Mouse (Mus musculus) spleen, postnatal 36 days (tissue): ENCODE measurements around the gene Rpap3.
"Not testable (repeated sequence)": the region's sequence is repeated elsewhere in the genome, so short reads cannot be mapped to it uniquely, and the experiment has no call there.

ENCODE experiments used
- DNase-seq, 2 experiments: peaks; one replicate each; pipeline ENCODE4 v3.0.0; 2022; ENCODE audit warnings: low spot score in 2 of 2, mixed read lengths in 1 of 2

Rpap3 gene

DNA sequence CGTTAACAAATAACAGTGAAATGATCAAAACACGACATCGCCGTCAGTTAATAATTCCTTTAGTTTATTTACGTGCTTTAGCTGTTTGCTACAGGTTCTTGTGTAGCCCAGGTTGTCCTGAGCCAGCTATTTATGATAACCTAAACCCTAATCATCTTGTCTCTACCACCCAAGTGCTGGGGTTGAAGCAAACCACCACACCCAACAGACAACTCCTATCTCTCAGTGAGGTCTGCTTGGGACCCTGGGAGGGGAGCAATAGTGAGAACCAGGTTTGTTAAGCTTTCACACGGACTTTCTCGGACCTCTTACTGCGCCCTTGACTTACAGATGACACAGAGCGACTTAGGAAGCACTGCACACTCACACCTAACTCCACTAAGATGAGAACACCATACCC, 21.5 kb downstream of the Rpap3 start:
- DNase-seq, result no peak

DNA sequence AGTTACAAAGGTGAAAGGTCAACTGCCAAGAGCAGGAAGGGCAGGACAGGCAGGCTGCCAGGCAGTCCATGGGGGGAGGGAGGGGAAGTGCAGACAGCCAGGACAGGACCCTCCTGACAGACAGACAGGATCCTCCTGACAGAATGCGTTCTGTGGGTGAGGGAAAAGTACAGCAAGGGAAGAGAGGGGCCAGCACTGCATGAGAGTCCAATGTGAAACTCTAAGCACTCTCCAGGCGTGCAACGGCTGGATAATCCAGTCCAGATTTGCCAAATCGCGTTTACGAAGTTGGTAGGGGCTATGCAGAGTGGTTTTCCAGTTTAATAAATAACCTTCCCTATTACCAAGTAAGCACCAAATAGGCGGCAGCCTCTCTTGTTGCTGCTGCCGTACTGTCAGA, 23.6 kb downstream of the Rpap3 start:
- DNase-seq, result no peak

DNA sequence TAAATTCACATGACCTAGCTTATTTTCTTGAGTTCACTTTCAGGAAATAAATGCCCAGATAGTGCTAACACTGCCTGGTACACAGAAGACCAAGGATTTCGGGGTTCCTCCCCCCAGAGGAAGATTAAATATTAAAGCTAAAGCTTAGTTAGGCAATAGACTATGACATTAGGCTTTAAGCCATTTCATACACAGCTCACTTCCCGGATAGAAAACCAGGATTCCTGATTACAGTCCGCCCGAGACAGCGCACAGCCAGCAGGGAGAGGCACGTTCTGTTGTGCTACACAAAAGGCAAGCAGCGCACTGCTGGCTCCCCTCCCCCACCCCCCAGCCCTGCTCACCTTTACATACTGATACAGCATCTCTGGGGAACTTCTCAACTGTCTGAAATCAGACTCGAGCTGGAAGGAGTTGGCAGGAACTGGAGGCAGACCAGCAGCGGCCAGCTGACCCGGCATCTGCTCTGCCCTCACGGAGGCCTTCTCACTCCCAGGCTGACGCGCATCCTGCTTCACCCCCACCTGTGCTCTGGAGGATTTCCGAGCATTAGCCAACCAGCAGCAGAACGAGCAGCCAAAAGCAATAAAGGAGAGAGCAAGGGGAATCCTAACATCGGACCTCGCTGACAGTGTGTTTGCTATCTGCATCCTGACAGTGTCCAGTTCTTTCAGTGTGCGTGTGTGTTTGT, 25.5 kb downstream of the Rpap3 start:
- DNase-seq, result no peak

DNA sequence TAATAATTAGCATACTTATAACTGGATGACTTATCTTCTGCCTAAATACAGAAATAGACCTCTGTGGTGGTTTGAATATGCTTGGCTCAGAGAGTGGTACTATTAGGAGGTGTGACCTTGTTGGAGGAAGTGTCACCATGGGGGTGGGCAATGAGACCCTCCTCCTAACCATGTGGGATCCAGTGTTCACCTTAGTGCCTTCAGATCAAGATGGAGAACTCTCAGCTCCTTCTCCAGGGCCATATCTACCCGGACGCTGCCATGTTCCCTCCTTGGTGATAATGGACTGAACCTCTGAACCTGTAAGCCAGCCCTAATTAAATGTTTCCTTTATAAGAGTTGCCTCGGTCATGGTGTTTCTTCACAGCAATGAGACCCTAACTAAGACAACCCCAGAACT, 28.3 kb downstream of the Rpap3 start:
- no peak for DNase-seq

DNA sequence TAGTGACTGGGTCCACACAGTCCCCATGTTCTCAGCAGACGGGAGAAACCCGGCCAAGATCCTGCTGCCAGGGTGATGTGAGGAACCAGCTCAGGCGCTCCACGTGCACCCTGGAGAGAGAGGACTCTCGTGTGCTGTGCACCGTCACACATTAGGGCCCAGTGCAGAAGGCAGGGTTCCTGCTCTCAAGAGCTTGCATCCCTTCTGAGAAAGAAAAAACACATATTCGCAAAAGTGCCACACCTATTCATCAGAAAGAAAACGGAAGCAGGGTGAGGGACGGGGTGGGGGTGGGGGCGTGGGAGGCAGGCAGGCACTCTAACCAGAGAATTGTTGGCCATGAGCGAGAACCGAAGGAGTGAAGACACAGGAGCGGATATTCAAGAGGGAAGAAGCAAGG, 29.7 kb downstream of the Rpap3 start:
- DNase-seq, result no peak

DNA sequence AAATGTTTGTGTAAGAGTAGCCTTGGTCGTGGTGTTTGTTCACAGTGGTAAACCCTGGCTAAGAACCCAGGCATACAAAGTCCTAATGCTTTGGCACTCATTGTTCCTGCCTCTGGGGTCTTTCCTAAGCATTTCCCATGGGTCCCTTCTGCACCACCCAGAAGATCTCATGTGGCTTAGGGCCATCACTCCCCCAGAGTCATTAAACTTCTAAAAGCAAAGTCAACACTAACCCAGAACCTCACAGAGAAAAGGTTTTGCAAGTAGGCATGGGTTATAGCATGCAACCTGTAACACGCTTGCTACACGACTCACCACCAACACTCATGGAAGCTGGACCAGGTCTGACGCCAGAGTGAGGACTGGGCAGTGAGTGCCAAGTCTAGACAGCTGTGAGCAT, 31.2 kb downstream of the Rpap3 start:
- no peak for DNase-seq

DNA sequence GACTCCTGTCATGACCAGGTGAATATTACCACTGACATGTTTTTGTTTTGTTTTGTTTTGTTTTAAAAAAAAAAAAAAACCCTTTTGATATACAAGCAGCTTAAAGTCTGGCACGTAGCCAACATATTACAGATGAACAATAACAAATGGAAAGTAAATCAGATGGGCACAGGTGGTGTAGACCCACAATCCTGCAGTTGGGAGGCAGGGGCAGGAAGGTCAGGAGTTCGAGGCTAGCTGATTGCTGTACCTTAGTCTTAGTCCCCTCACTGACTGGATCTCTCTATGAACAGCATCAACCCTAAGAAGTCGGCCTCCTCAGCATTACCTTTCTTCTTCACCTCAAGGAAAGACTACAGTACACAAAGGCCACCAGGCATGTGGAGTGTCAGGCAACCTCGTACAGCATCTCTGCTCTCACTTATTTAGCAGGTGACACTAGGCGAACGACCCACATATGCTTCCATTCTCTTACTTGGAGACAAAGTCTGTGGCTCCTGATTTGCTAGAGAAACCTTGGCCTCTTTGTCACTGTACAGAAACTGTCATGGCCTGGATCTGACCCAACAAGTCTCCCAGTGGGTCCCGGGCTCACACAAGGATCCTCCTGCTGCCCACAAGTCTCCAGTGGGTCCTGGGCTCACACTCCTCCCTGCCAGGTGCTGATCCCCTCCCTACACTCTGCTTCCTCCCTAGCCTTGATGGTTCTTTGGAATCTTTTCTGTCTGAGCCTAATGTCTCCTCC, 32.2 kb downstream of the Rpap3 start:
- no peak for DNase-seq

DNA sequence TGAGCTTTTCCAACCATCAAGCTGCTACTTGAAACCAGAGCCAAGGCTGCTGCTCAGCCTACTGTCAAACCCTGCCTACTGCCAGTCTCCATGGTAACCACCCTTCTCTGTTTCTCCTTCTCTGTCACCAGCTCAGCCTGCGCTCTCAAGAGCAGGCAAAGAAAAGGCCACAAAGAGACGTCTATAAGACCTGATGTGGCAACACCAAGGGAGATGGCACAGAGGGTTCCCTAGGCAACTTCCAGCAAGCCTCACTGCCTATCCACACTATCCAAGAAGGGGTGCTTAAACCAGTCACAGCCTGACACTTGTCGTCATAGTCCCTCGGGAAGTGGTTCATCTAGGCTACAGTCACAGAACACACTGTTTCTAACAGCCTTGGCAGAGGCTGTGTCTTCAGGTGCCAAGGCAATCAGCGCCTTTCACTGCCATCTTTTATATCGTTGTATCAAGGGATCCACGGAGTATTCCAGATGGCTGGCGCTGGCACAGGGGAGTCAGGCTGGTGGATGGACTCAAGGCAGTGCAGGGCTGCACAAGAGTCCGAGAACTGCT, 33.3 kb downstream of the Rpap3 start:
- DNase-seq, result no peak

DNA sequence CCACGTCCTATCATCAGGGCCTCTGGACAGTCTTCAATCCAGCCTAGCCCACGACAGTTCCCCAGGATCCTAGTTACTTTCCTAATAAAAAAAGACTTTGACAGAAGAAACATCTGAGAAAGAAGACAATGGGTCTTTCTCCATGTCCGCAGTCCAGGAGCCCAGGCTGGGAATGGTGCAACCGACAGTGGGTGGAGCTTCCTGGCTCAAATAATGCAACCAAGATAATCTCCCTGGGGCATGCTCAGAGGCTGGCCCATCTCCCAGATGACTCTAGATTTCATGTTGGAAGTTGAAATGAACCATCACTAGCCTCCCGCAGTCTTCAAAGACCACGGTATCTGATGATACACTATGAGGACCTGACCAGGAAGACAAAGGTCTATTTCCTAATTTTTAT, 35.1 kb downstream of the Rpap3 start:
- DNase-seq, result no peak

DNA sequence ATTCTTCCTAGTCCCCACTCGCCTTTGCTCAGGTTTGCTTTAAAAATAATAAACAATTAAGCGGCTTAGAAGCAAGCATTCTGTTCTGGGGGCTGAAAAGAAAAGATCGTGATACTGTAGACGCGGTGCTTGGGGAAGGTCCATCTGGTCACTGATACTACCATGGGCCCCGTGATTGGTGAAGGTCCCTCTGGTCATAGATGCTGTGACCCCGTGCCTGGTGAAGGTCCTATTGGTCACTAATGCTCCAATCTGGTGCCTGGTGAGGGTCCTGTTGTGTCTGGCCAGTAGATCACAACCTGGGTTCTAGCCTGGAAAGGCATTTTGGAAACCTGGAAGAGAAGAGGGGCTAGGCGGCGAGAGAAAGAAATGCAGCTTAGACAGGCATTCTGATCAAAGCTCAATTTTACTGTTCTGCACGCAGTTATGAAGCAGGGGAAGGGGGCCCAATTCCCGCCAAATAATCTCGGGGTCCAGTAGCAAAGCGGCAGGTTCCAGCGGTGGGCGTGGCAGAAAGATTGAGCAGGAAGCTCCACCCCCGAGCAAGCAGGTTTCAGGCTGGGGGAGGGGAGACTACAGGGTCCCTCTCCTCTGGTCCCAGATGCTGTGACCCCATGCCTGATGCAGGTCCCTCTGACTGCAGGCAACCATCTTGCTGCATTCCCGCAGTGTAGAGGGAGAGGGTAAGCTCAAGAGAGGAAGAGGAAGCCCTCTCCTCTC, 37.3 kb downstream of the Rpap3 start:
- DNase-seq, result not testable (repeated sequence)

DNA sequence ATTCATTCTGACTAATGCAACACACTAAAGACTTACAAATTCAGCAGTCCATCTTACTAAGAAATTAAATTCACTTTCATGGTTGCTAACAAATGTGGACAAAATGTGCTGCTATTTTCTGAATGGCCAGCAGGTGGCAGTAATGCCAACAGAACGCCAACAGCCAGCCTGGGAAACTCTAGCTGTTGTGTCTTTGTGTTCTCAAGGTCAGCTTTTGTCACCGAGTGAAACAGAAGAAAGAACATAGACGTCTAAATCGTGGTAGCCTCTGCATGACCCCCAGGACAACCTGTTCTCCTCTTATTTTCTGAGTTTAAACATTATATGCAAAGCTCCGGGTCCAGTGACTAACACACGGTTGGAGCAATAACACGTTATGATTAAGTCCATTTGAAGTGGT, 38.2 kb downstream of the Rpap3 start:
- DNase-seq, result peak; percentile 17 to 42

DNA sequence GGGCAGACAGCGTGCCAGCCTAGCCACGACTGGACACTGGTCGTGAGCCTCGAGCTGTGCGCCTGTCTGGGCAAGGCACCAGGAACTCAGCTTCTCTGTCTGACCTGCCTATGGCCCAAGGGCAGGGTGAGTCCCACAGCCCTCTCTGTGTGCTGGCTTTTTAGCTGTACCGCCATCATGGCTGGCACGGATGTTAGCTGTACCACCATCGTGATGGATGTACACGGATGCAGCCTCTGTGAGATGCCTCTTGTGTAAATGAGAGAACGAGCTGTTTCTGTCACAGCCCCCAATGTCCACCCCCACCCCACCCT, 39.2 kb downstream of the Rpap3 start:
- no peak for DNase-seq

DNA sequence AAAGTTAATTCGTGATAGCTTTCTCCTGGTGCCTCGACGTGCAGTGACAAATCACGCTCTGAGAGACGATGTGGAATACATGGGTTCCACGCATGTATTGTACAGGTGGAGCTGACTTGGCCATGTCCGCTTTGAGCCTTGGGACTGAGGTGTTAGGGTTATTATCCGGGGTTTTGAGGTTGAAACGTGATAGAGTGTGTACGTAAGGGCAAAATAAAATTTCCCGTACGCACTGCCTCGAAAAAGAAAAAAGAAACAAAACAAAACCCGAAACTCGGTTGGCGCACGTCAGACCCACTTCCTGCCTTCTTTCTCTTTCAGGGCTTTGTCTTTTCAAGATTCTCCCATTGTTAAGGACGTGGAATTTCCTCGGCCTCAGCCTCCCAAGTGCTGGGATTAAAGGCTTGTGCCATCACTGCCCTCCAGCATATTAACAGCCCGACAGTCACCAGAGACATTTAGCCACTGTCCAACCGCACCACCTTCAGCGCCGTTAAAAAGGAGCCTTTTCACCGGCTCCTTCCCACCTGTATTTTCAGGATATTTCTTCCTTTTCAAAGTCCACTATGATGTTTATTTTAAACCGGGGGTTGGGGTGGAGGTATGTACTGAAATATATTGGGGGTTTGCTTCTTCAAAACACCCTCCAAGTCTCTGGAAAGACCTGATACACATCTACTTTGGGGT, 39.7 kb downstream of the Rpap3 start:
- no peak for DNase-seq

DNA sequence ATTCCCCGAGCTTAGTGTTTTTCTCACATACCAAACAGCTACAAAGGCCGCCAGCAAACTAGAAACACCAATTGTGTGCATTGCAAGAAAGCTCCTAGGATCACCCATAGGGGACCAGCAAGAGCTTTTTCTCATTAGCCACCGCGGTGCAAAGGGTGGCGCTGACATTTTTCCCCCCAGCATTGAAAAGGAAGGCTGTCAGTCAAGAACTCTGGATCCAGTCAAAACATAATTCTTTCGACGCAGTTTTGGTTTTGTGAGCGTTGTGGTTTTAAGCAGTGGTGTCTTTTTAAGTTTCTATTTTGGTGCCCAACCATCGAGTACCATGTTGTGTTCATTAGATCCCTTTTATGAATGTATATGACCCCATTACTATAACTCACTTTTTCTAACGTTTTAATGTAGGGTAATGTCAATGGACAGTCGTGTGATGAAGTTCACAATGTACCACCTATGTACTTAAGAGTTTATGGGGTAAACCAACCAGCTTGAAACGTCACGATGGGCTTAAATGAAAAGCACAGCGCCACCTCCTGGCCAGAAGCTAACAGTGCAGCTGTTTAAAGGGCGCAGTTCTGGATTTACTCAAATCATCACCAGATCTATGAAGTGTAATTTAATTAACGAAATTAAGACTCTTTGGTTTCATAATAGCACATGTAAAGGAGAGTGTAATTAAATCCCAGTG, 40.5 kb downstream of the Rpap3 start:
- no peak for DNase-seq

DNA sequence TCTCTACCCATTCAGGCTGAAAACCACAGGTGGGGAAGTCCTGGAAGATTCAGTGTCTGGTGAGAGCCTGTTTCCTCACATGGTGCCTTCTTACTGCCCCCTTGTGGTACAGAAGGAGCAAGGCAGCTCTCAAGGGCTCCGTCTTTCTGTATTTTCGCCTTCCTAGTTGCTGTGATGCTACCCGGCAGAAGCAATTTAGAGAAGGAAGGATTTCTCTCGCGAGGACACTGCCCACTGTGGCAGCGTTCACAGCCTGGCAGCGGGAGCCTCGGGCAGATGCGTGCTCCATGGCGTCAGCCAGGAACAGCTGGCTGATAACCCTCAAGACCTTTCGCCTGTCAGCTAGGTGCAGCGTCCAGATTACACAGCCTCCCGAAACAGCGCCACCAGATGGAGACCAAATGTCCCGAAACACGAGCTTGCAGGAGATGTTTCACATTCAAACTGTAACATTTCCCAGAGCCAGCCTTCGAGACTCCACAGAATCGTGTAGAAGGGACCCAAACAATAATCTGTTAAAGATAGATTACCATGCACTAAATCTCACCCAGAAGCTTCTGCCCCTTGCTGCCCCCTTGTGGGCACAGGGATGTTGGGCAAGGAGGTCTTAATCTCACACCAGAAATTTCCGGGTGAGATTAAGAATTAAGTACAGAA, 41.7 kb downstream of the Rpap3 start:
- peak; percentile 62 to 72 for DNase-seq

DNA sequence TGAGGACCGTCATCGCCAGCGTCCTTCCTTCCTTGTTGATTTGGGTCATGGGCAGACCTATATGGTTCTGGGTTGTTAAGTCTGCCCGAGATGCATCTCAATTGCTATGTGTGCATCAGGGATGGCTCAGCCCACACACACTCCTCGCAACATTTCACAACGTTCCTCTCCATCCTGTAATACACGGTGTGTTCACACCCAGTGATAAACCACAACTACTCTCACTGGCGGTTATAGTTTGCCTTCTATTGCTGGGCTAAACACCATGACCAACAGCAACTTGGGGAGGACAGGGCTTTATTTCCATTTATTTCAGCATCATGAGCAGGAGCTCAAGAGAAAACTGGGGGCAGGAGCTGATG, 46.9 kb downstream of the Rpap3 start:
- DNase-seq, result no peak

DNA sequence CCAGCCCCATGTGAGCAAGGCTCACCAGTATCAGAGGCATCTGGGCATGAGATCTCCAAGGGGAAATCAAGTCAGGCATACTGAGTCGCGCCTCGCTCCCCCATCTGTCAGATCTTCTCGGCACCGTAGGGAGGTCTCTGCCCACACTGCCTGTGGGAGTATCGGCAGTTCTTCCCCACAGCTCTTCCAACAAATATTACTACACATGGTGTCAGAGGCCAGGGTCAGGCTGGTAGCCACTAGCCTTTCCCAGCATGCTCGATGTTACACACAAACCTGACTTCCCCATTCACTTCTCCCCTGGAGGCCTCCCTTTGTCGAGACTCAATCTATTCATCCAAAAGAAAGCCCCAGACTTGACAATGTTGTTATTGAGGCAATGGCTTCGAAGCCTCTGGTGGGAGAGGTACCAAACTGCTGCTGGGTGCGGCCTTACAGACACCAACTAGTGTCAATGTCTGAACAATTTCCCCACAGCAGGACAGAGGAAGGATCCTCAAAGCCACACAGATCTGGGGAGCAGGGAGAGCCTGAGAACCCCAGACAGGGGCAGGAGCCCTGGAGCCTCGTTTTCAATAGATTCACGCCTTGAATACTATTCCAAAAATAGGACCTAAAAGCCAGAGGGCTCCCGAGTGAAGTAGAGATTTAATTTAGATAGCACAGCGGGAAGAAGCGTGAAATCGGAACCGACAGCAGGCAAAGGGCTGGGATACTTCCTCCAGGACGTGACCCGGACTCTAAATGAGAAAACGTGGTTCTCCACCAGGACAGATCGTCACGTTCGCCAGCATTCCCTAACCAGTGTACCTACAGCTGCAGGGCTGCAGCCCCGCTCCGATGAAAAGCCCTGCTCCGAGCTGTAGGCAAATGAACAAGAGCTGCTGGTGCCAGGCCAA, 47.5 kb downstream of the Rpap3 start:
- DNase-seq, result no peak

DNA sequence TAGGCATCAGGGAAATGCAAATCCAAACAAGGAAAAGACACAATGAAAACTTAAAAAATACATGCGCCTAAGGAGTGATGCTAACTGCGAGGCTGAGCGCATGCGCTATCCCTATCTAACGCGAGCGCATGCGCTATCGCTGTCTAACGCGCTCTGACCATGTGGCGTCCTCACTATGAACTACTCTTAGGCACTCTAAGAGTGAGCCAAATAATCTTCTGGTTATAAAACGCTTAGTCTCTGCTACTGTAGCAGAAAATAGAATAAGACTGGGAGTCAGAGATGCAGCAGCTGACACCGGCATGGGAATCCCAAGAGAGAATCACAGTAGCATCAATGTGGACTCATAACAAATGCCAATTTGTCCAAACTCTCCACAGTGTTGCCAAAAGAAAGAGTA, 48.2 kb downstream of the Rpap3 start:
- DNase-seq, result no peak

DNA sequence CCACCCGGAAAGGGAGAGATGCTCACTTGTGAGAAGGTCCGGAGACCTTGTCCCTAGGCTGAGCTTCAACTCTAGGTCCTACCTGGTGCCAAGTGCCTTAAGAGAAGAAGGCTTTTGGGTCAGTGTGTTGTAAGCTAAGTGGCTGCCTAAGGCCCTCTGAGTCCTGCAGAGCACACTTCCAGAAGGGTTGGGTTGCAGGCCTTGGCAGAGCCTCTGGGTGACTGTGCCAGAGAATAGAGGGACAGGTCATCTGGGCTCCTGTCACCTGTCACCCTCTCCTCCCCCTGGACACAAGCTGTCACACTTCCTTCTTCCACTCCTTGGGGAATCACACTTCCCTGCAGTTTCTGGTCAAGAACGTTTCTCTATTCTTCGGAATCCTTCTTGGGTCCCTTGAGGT, 55.9 kb downstream of the Rpap3 start:
- no peak for DNase-seq

DNA sequence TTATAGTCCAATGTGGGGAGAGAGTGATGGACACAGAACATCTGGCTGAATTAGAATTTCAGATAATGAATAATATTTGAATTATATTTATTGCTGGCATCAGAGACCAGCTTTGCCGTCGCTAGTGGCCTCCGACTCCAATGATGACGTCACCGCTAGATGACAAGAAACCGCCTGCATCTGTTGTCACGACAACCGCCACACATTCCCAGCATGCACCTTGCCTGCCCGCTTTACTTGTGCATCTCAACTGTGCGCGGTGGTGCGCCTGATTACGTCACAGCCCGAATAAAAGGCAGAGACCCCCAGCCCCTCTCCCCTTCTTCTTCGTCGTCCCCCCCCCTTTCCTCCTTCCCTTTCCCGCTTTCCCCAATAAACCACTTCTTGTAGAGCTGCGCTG, 57.4 kb downstream of the Rpap3 start:
- no peak for DNase-seq
